Mouse (Mus musculus): ENCODE data around the gene Pcbd2.

The Pcbd2 gene

GRCm38 (mm10) chr13:55826008-55826671, 99.0 kb downstream of the Pcbd2 start:
- no peak for DNase-seq (ENCODE audit: low read depth, low spot score)
